In genomic region chr17:23741359-23742209, GRCm38 (mm10) we compare ENCODE assay signal across 11 mouse cellular contexts. TPM values are rescaled to one million over a fixed set of nuclear protein-coding genes. Genes with fewer than 3 reads are reported as not detected.
DNase-seq lines count a peak whose midpoint lies in the region; ATAC-seq and TF ChIP-seq lines count a peak whose summit lies in the region.
"Had no signal": no experiment of that assay in that cellular context is flagged by ENCODE, and none has a peak within 500 bp of the region (broad histone marks: within the 10 kb centered on the region; RNA-seq: fewer than 3 reads in every experiment).

No protein-coding gene starts in this region.

- no peak for TF ChIP-seq CTCF in lung, postnatal 0 days (IDR thresholded peaks at IDR 0.05)
- no peak for TF ChIP-seq CTCF in liver, embryonic 14.5 days (IDR thresholded peaks at IDR 0.05; ENCODE audit: low read depth)

- no peak for TF ChIP-seq EP300 in lung, postnatal 0 days (IDR thresholded peaks at IDR 0.05)
- TF ChIP-seq EP300 in liver, embryonic 14.5 days (IDR thresholded peaks at IDR 0.05; ENCODE audit: low read depth) = no peak

- H3K4me3 ChIP-seq in forebrain, embryonic 12.5 days (replicated peaks) = peak overlapping the region; percentile 29; the same call in 1 of the 2 replicates
- H3K4me3 ChIP-seq in forebrain, embryonic 11.5 days (ENCODE audit: low read depth, low read length) = no peak overlapping the region
- peak overlapping the region; percentile 24; the same call in 1 of the 2 replicates for H3K4me3 ChIP-seq in lung, postnatal 0 days (ENCODE audit: low read depth, low read length)
- no peak overlapping the region for H3K4me3 ChIP-seq in liver, embryonic 14.5 days (ENCODE audit: insufficient read depth in 1 of 2, low read depth in 2 of 2, low read length in 2 of 2)
- no peak overlapping the region for H3K4me3 ChIP-seq in stomach, embryonic 16.5 days (replicated peaks; ENCODE audit: low read length)

- peaks cover 86% of the 10 kb centered on the region for H3K27me3 ChIP-seq in forebrain, embryonic 12.5 days
- H3K27me3 ChIP-seq in forebrain, embryonic 11.5 days (ENCODE audit: control insufficient read depth, insufficient read depth, low read length) = peaks cover 61% of the 10 kb centered on the region
- peaks cover 45% of the 10 kb centered on the region for H3K27me3 ChIP-seq in lung, postnatal 0 days (replicated peaks; ENCODE audit: insufficient read depth, low read length)
- peaks cover 77% of the 10 kb centered on the region for H3K27me3 ChIP-seq in liver, embryonic 14.5 days (ENCODE audit: control insufficient read depth, insufficient read depth, low read length)
- H3K27me3 ChIP-seq in stomach, embryonic 16.5 days (ENCODE audit: control insufficient read depth, insufficient read depth, low read length) = peaks cover 57% of the 10 kb centered on the region

- ATAC-seq in forebrain, embryonic 12.5 days (ENCODE audit: low FRiP score) = no peak
- no peak for ATAC-seq in forebrain, embryonic 11.5 days (replicated peaks; ENCODE audit: low FRiP score)
- no peak for ATAC-seq in lung, postnatal 0 days
- no peak for ATAC-seq in liver, embryonic 14.5 days (ENCODE audit: insufficient read depth)
- no peak for ATAC-seq in stomach, embryonic 16.5 days (ENCODE audit: insufficient read depth, low FRiP score)

- DNase-seq in forebrain, embryonic 11.5 days (ENCODE audit: low spot score) = no peak
- DNase-seq in lung, postnatal 0 days (ENCODE audit: low spot score) = no peak
- no peak for DNase-seq in lung, postnatal 10 days
- no peak for DNase-seq in liver, embryonic 14.5 days (ENCODE audit: low read depth in 3 of 3, low spot score in 3 of 3)
- no peak for DNase-seq in gastrocnemius, adult 8-10 months (ENCODE audit: low spot score in 2 of 2)
- DNase-seq in embryo, embryonic 9.5 days (ENCODE audit: extremely low spot score) = no peak
- DNase-seq: kidney, adult 9 months had no signal

- peaks cover 14% of the 10 kb centered on the region for H3K36me3 ChIP-seq in forebrain, embryonic 12.5 days (replicated peaks)
- H3K36me3 ChIP-seq in forebrain, embryonic 11.5 days (ENCODE audit: control insufficient read depth, insufficient read depth, low read length) = no peaks in the 10 kb centered on the region
- 0 out of 2 replicates have a peak, but pooled peaks cover 7% of the 10 kb centered on the region for H3K36me3 ChIP-seq in lung, postnatal 0 days (ENCODE audit: insufficient read depth, low read length)
- H3K36me3 ChIP-seq in liver, embryonic 14.5 days (replicated peaks; ENCODE audit: control insufficient read depth, insufficient read depth, low read depth) = no peaks in the 10 kb centered on the region
- H3K36me3 ChIP-seq in stomach, embryonic 16.5 days (ENCODE audit: control insufficient read depth, insufficient read depth, low read length) = no peaks in the 10 kb centered on the region

- H3K4me2 ChIP-seq in forebrain, embryonic 12.5 days = peak overlapping the region; percentile 47
- H3K4me2 ChIP-seq in forebrain, embryonic 11.5 days (ENCODE audit: low read depth, low read length, severe bottlenecking) = no peak overlapping the region
- H3K4me2 ChIP-seq in lung, postnatal 0 days (replicated peaks; ENCODE audit: low read depth, low read length) = no peak overlapping the region
- H3K4me2 ChIP-seq in liver, embryonic 14.5 days (ENCODE audit: low read depth) = peak overlapping the region; percentile 82
- H3K4me2 ChIP-seq in stomach, embryonic 16.5 days (ENCODE audit: low read depth, low read length) = 0 out of 2 replicates have a peak overlapping the region, but pooled peaks have one; percentile 18

- no peaks in the 10 kb centered on the region for H3K9me3 ChIP-seq in forebrain, embryonic 12.5 days
- no peaks in the 10 kb centered on the region for H3K9me3 ChIP-seq in forebrain, embryonic 11.5 days (ENCODE audit: control insufficient read depth, low read length)
- no peaks in the 10 kb centered on the region for H3K9me3 ChIP-seq in lung, postnatal 0 days (ENCODE audit: low read length)
- H3K9me3 ChIP-seq in liver, embryonic 14.5 days (ENCODE audit: control insufficient read depth, low read length) = no peaks in the 10 kb centered on the region
- H3K9me3 ChIP-seq in stomach, embryonic 16.5 days (replicated peaks; ENCODE audit: control insufficient read depth, low read length) = no peaks in the 10 kb centered on the region

- H3K4me1 ChIP-seq in forebrain, embryonic 12.5 days = peaks cover 58% of the 10 kb centered on the region
- peaks cover 28% of the 10 kb centered on the region for H3K4me1 ChIP-seq in forebrain, embryonic 11.5 days (replicated peaks; ENCODE audit: control insufficient read depth, insufficient read depth, low read length)
- H3K4me1 ChIP-seq in lung, postnatal 0 days (ENCODE audit: insufficient read depth, low read depth, low read length) = peaks cover 40% of the 10 kb centered on the region
- peaks cover 6 to 7% of the 10 kb centered on the region in 2 experiments; a peak in 3 of 4 replicates for H3K4me1 ChIP-seq in liver, embryonic 14.5 days (replicated peaks; ENCODE audit: control insufficient read depth in 2 of 2, insufficient read depth in 2 of 2, low read length in 1 of 2)
- peaks cover 36% of the 10 kb centered on the region for H3K4me1 ChIP-seq in stomach, embryonic 16.5 days (ENCODE audit: control insufficient read depth, insufficient read depth, low read length)

- 55% methylated on average over 38 of the region's 38 CpGs for WGBS in forebrain, embryonic 12.5 days
- WGBS in forebrain, embryonic 11.5 days = 49% methylated on average over 38 of the region's 38 CpGs
- WGBS in lung, postnatal 0 days = 49% methylated on average over 36 of the region's 38 CpGs
- 37% methylated on average over 38 of the region's 38 CpGs for WGBS in liver, embryonic 14.5 days (ENCODE audit: insufficient replicate concordance)
- WGBS in stomach, embryonic 16.5 days = 46% methylated on average over 38 of the region's 38 CpGs

- no peak overlapping the region for H3K27ac ChIP-seq in forebrain, embryonic 12.5 days
- no peak overlapping the region for H3K27ac ChIP-seq in forebrain, embryonic 11.5 days (ENCODE audit: low read depth, low read length)
- no peak overlapping the region for H3K27ac ChIP-seq in lung, postnatal 0 days (ENCODE audit: low read length)
- no peak overlapping the region for H3K27ac ChIP-seq in liver, embryonic 14.5 days
- no peak overlapping the region for H3K27ac ChIP-seq in stomach, embryonic 16.5 days (ENCODE audit: low read length)

- no peak overlapping the region for H3K9ac ChIP-seq in forebrain, embryonic 12.5 days
- no peak overlapping the region for H3K9ac ChIP-seq in forebrain, embryonic 11.5 days (ENCODE audit: low read length)
- no peak overlapping the region for H3K9ac ChIP-seq in lung, postnatal 0 days (replicated peaks; ENCODE audit: low read depth)
- H3K9ac ChIP-seq in liver, embryonic 14.5 days (replicated peaks) = no peak overlapping the region
- peak overlapping the region; percentile 12; the same call in 1 of the 2 replicates for H3K9ac ChIP-seq in stomach, embryonic 16.5 days (ENCODE audit: low read length)

RNA-seq across cellular contexts. Expression of gene Paqr4, which starts 0.9 kb away (rescaled TPM):
- 26.4 and 30.8 TPM in 2 replicates for polyA plus RNA-seq in forebrain, embryonic 12.5 days (2016; fragmentation: Nextera tagmentation; extraction: Ambion mirVana)
- polyA plus RNA-seq in forebrain, embryonic 11.5 days (2014; fragmentation: Nextera tagmentation; extraction: Ambion mirVana) = 26.5 and 28.8 TPM in 2 replicates
- polyA plus RNA-seq in lung, postnatal 0 days (2015; fragmentation: Nextera tagmentation; extraction: Ambion mirVana) = 45.2 and 47.7 TPM in 2 replicates
- polyA plus RNA-seq in liver, embryonic 14.5 days (2012; rRNA removed) = 3.6 and 5.7 TPM in 2 replicates
- polyA plus RNA-seq in liver, embryonic 14.5 days (2014; fragmentation: Nextera tagmentation; extraction: Ambion mirVana) = 6.4 and 7.2 TPM in 2 replicates
- polyA plus RNA-seq in stomach, embryonic 16.5 days (2015; fragmentation: Nextera tagmentation; extraction: Ambion mirVana) = 25.4 and 28.4 TPM in 2 replicates
- total RNA-seq in gastrocnemius, adult 8-10 months (2022) = 1 to 10 TPM; 1.5 to 2.5 (median 1.9) TPM

RNA-seq across cellular contexts. Expression of gene Kremen2, which starts 4.0 kb away (rescaled TPM):
- polyA plus RNA-seq in forebrain, embryonic 12.5 days (2016; fragmentation: Nextera tagmentation; extraction: Ambion mirVana) = 1.4 and 1.6 TPM in 2 replicates
- 2.2 and 2.6 TPM in 2 replicates for polyA plus RNA-seq in forebrain, embryonic 11.5 days (2014; fragmentation: Nextera tagmentation; extraction: Ambion mirVana)
- 0.41 and 0.52 TPM in 2 replicates for polyA plus RNA-seq in lung, postnatal 0 days (2015; fragmentation: Nextera tagmentation; extraction: Ambion mirVana)
- 0.02 and 0.03 TPM in 2 replicates for polyA plus RNA-seq in liver, embryonic 14.5 days (2012; rRNA removed)
- not detected in 2 replicates for polyA plus RNA-seq in liver, embryonic 14.5 days (2014; fragmentation: Nextera tagmentation; extraction: Ambion mirVana)
- 0.45 and 0.67 TPM in 2 replicates for polyA plus RNA-seq in stomach, embryonic 16.5 days (2015; fragmentation: Nextera tagmentation; extraction: Ambion mirVana)
- total RNA-seq in gastrocnemius, adult 8-10 months (2022) = not detected
- polyA plus RNA-seq: liver, embryonic 16.5 days had no signal

RNA-seq across cellular contexts. Expression of gene Pkmyt1, which starts 15.4 kb away (rescaled TPM):
- polyA plus RNA-seq in forebrain, embryonic 12.5 days (2016; fragmentation: Nextera tagmentation; extraction: Ambion mirVana) = 47.3 and 49.6 TPM in 2 replicates
- 61.3 and 62.9 TPM in 2 replicates for polyA plus RNA-seq in forebrain, embryonic 11.5 days (2014; fragmentation: Nextera tagmentation; extraction: Ambion mirVana)
- polyA plus RNA-seq in lung, postnatal 0 days (2015; fragmentation: Nextera tagmentation; extraction: Ambion mirVana) = 10.4 and 11.5 TPM in 2 replicates
- 29.6 and 35.0 TPM in 2 replicates for polyA plus RNA-seq in liver, embryonic 14.5 days (2012; rRNA removed)
- 21.2 and 24.5 TPM in 2 replicates for polyA plus RNA-seq in liver, embryonic 14.5 days (2014; fragmentation: Nextera tagmentation; extraction: Ambion mirVana)
- 40.9 and 43.3 TPM in 2 replicates for polyA plus RNA-seq in stomach, embryonic 16.5 days (2015; fragmentation: Nextera tagmentation; extraction: Ambion mirVana)
- total RNA-seq in gastrocnemius, adult 8-10 months (2022) = under 1 TPM; 0.17 to 0.65 (median 0.40) TPM

RNA-seq across cellular contexts. Expression of gene 1520401A03Rik, which starts 19.0 kb away (rescaled TPM):
- polyA plus RNA-seq in forebrain, embryonic 12.5 days (2016; fragmentation: Nextera tagmentation; extraction: Ambion mirVana) = 0.17 TPM in 1 of 2 replicates, not detected in the other
- not detected in 2 replicates for polyA plus RNA-seq in forebrain, embryonic 11.5 days (2014; fragmentation: Nextera tagmentation; extraction: Ambion mirVana)
- 0.20 TPM in 1 of 2 replicates, not detected in the other for polyA plus RNA-seq in lung, postnatal 0 days (2015; fragmentation: Nextera tagmentation; extraction: Ambion mirVana)
- 0.04 and 0.09 TPM in 2 replicates for polyA plus RNA-seq in liver, embryonic 14.5 days (2012; rRNA removed)
- polyA plus RNA-seq in liver, embryonic 14.5 days (2014; fragmentation: Nextera tagmentation; extraction: Ambion mirVana) = not detected in 2 replicates
- polyA plus RNA-seq in stomach, embryonic 16.5 days (2015; fragmentation: Nextera tagmentation; extraction: Ambion mirVana) = 0.23 TPM in 1 of 2 replicates, not detected in the other
- not detected for total RNA-seq in gastrocnemius, adult 8-10 months (2022)
- total RNA-seq: neutrophil, adult 5-6 weeks had no signal

RNA-seq across cellular contexts. Expression of gene Flywch1, which starts 29.8 kb away (rescaled TPM):
- polyA plus RNA-seq in forebrain, embryonic 12.5 days (2016; fragmentation: Nextera tagmentation; extraction: Ambion mirVana) = 173 and 179 TPM in 2 replicates
- polyA plus RNA-seq in forebrain, embryonic 11.5 days (2014; fragmentation: Nextera tagmentation; extraction: Ambion mirVana) = 167 and 174 TPM in 2 replicates
- 43.1 and 43.5 TPM in 2 replicates for polyA plus RNA-seq in lung, postnatal 0 days (2015; fragmentation: Nextera tagmentation; extraction: Ambion mirVana)
- 4.0 and 4.3 TPM in 2 replicates for polyA plus RNA-seq in liver, embryonic 14.5 days (2012; rRNA removed)
- 6.6 and 7.4 TPM in 2 replicates for polyA plus RNA-seq in liver, embryonic 14.5 days (2014; fragmentation: Nextera tagmentation; extraction: Ambion mirVana)
- 43.3 and 47.0 TPM in 2 replicates for polyA plus RNA-seq in stomach, embryonic 16.5 days (2015; fragmentation: Nextera tagmentation; extraction: Ambion mirVana)
- total RNA-seq in gastrocnemius, adult 8-10 months (2022) = 10 to 100 TPM; 48.7 to 63.8 (median 54.3) TPM

Comparison
In these comparisons a context has a peak if more than half of its experiments do, and no peak if none do; other contexts are left out.
1. H3K4me2 ChIP-seq: peak in forebrain, embryonic 12.5 days (single experiment), liver, embryonic 14.5 days (single experiment) and stomach, embryonic 16.5 days (single experiment); none in forebrain, embryonic 11.5 days (single experiment) and lung, postnatal 0 days (single experiment).
2. H3K4me3 ChIP-seq: peak in forebrain, embryonic 12.5 days (single experiment) and lung, postnatal 0 days (single experiment); none in forebrain, embryonic 11.5 days (single experiment), liver, embryonic 14.5 days (0 of 2) and stomach, embryonic 16.5 days (single experiment).